Comparison of ENCODE assay signal across 28 mouse cellular contexts in the genomic region with DNA sequence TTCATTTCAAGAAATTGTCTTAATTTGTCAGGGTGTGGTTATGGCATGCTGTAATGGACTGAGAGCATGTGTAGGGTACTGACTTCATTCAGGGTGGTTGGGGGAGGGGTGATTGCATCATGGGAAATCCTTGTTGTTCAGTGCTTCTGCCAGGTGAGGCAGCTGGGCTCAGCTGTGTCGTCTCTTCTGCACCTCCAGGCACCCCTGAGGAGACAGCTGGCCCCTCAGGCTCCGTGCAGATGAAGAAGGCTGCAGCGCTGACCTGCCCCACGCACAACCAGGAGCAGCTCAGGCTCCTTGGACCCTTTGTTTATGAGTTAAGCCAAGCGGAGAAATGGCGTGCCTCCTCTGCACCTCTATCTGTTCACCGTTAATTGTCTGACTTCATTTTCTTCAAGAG.
DNase-seq lines count a peak whose midpoint lies in the region; ATAC-seq and TF ChIP-seq lines count a peak whose summit lies in the region.
"Had no signal": no experiment of that assay in that cellular context is flagged by ENCODE, and none has a peak within 500 bp of the region (broad histone marks: within the 10 kb centered on the region; RNA-seq: fewer than 3 reads in every experiment).

No protein-coding gene starts in this region.

- H3K4me2 ChIP-seq in forebrain, embryonic 16.5 days (ENCODE audit: low read length): no peak overlapping the region
- no peak overlapping the region for H3K4me2 ChIP-seq in forebrain, postnatal 0 days (ENCODE audit: low read depth)
- H3K4me2 ChIP-seq in kidney, embryonic 16.5 days (replicated peaks; ENCODE audit: low read depth, low read length): no peak overlapping the region
- H3K4me2 ChIP-seq: embryonic facial prominence, embryonic 15.5 days; heart, embryonic 11.5 days; liver, embryonic 15.5 days; lung, embryonic 15.5 days had no signal

- no peak overlapping the region for H3K9ac ChIP-seq in forebrain, embryonic 16.5 days (replicated peaks; ENCODE audit: low read depth, low read length)
- H3K9ac ChIP-seq in forebrain, postnatal 0 days: no peak overlapping the region
- no peak overlapping the region for H3K9ac ChIP-seq in kidney, embryonic 16.5 days (replicated peaks; ENCODE audit: low read length)
- H3K9ac ChIP-seq: embryonic facial prominence, embryonic 15.5 days; liver, embryonic 15.5 days; lung, embryonic 15.5 days had no signal

- no peaks in the 10 kb centered on the region for H3K9me3 ChIP-seq in forebrain, embryonic 16.5 days (ENCODE audit: control insufficient read depth, low read length)
- H3K9me3 ChIP-seq in forebrain, postnatal 0 days (ENCODE audit: low read length): no peaks in the 10 kb centered on the region
- H3K9me3 ChIP-seq in kidney, embryonic 16.5 days (ENCODE audit: low read length): peaks cover 5% of the 10 kb centered on the region; the same call in 1 of the 2 replicates
- H3K9me3 ChIP-seq: embryonic facial prominence, embryonic 15.5 days; limb, embryonic 10.5 days; liver, embryonic 15.5 days; lung, embryonic 15.5 days had no signal

- H3K27ac ChIP-seq in forebrain, embryonic 16.5 days (ENCODE audit: low read length): peak overlapping the region; percentile 23; the same call in 1 of the 2 replicates
- H3K27ac ChIP-seq in forebrain, postnatal 0 days (ENCODE audit: low read depth, low read length): no peak overlapping the region
- H3K27ac ChIP-seq in kidney, embryonic 16.5 days (ENCODE audit: low read length): no peak overlapping the region
- H3K27ac ChIP-seq: embryonic facial prominence, embryonic 15.5 days; layer of hippocampus, adult 2 months; limb, embryonic 10.5 days; liver, embryonic 15.5 days; lung, embryonic 15.5 days had no signal

- no peak for TF ChIP-seq POLR2A in brain, embryonic 14.5 days (IDR thresholded peaks at IDR 0.05; ENCODE audit: borderline replicate concordance, extremely low read depth, insufficient read depth, insufficient read length, poor library complexity, severe bottlenecking)

- DNase-seq in forebrain, postnatal 0 days: no peak
- DNase-seq in kidney, adult 11 months: no peak
- DNase-seq in ES-CJ7 (ENCODE audit: low read depth, low spot score): peak; percentile 38
- peak; percentile 46 for DNase-seq in brain, embryonic 14.5 days (ENCODE audit: low read depth)
- no peak for DNase-seq in cerebellum, adult 8-10 months
- DNase-seq: adrenal gland, adult 8-10 months; B cell, adult 2 months; cerebellum, adult 2 months; cerebellum, postnatal 36 days; embryo, embryonic 11 days; gastrocnemius, postnatal 10 days; heart, adult 11 months; kidney, postnatal 14 days; liver; lung, postnatal 36 days; right cerebral cortex, postnatal 4 days; thymus, postnatal 14 days had no signal

- H3K27me3 ChIP-seq in forebrain, embryonic 16.5 days (replicated peaks; ENCODE audit: control insufficient read depth, insufficient read depth, low read length): no peaks in the 10 kb centered on the region
- H3K27me3 ChIP-seq in forebrain, postnatal 0 days (ENCODE audit: insufficient read depth, low read length): no peaks in the 10 kb centered on the region; the same call in 1 of the 2 replicates
- H3K27me3 ChIP-seq in kidney, embryonic 16.5 days (ENCODE audit: insufficient read depth, low read length): no peaks in the 10 kb centered on the region
- H3K27me3 ChIP-seq: CH12.LX; embryonic facial prominence, embryonic 15.5 days; liver, embryonic 15.5 days; lung, embryonic 15.5 days; megakaryocyte, embryonic 14.5 days had no signal

- WGBS in forebrain, embryonic 16.5 days: 17% methylated on average over 7 of the region's 7 CpGs
- 32% methylated on average over 7 of the region's 7 CpGs for WGBS in forebrain, postnatal 0 days
- 45% methylated on average over 7 of the region's 7 CpGs for WGBS in kidney, embryonic 16.5 days

- no peaks in the 10 kb centered on the region for H3K36me3 ChIP-seq in forebrain, embryonic 16.5 days (ENCODE audit: control insufficient read depth, insufficient read depth)
- H3K36me3 ChIP-seq in forebrain, postnatal 0 days (ENCODE audit: insufficient read depth): no peaks in the 10 kb centered on the region
- no peaks in the 10 kb centered on the region for H3K36me3 ChIP-seq in kidney, embryonic 16.5 days (ENCODE audit: insufficient read depth, low read length)
- H3K36me3 ChIP-seq: embryonic facial prominence, embryonic 15.5 days; limb, embryonic 10.5 days; liver, embryonic 15.5 days; lung, embryonic 15.5 days had no signal

- peaks cover 39% of the 10 kb centered on the region for H3K4me1 ChIP-seq in forebrain, embryonic 16.5 days (replicated peaks; ENCODE audit: control insufficient read depth, insufficient read depth, low read length)
- H3K4me1 ChIP-seq in forebrain, postnatal 0 days (ENCODE audit: insufficient read depth): peaks cover 12% of the 10 kb centered on the region; the same call in 1 of the 2 replicates
- peaks cover 17% of the 10 kb centered on the region for H3K4me1 ChIP-seq in kidney, embryonic 16.5 days (ENCODE audit: insufficient read depth, low read length)
- H3K4me1 ChIP-seq: liver, embryonic 15.5 days; lung, embryonic 15.5 days; megakaryocyte, embryonic 14.5 days had no signal

- H3K4me3 ChIP-seq in forebrain, embryonic 16.5 days (replicated peaks; ENCODE audit: low read length): no peak overlapping the region
- H3K4me3 ChIP-seq in forebrain, postnatal 0 days (ENCODE audit: low read depth, low read length): no peak overlapping the region
- H3K4me3 ChIP-seq in kidney, embryonic 16.5 days (ENCODE audit: low read length): no peak overlapping the region
- H3K4me3 ChIP-seq: embryonic facial prominence, embryonic 15.5 days; layer of hippocampus, adult 2 months; limb, embryonic 10.5 days; liver, embryonic 15.5 days; lung, embryonic 15.5 days; megakaryocyte, embryonic 14.5 days had no signal

- ATAC-seq in forebrain, embryonic 16.5 days: no peak
- no peak for ATAC-seq in forebrain, postnatal 0 days
- peak; percentile 55 for ATAC-seq in kidney, embryonic 16.5 days (ENCODE audit: low FRiP score, low TSS enrichment)
- ATAC-seq: activated CD4-positive, CD25-positive, alpha-beta regulatory T cell, adult 4 months had no signal

- TF ChIP-seq CTCF in forebrain, postnatal 0 days (IDR thresholded peaks at IDR 0.05; ENCODE audit: low read depth): no peak
- no peak for TF ChIP-seq CTCF in brain, embryonic 14.5 days (IDR thresholded peaks at IDR 0.05; ENCODE audit: borderline replicate concordance, extremely low read depth, insufficient read depth, insufficient read length)

Comparison
In these comparisons a context has a peak if more than half of its experiments do, and no peak if none do; other contexts are left out.
1. DNase-seq: peak in ES-CJ7 (single experiment) and brain, embryonic 14.5 days (single experiment); none in forebrain, postnatal 0 days (single experiment), kidney, adult 11 months (single experiment) and cerebellum, adult 8-10 months (single experiment).